Mouse (Mus musculus) sigmoid colon, adult 10 weeks (tissue): Measurements from ENCODE around the gene Tnfrsf13b. TPM values are rescaled to one million over a fixed set of nuclear protein-coding genes. Genes with fewer than 3 reads are reported as not detected.

Experiments used
- polyA plus RNA-seq: library from polyadenylated mRNA; stranded (reverse); fragments of 350-450 nt; fragmentation: Illumina TruSeq; extraction: RNeasy Lipid Tissue Mini Kit (QIAGEN cat#74804); gene quantifications from one replicate; pipeline ENCODE4 v1.2.3, GENCODE M21; 2014; ENCODE audit warnings: low read depth, low replicate concordance

Gene Tnfrsf13b
- 4.3 TPM for polyA plus RNA-seq

GRCm38 (mm10) chr11:61126606-61127355 is at the start of gene Tnfrsf13b:
Gene Tnfrsf13b, plus strand, starts transcription at chr11:61126755.

DNA sequence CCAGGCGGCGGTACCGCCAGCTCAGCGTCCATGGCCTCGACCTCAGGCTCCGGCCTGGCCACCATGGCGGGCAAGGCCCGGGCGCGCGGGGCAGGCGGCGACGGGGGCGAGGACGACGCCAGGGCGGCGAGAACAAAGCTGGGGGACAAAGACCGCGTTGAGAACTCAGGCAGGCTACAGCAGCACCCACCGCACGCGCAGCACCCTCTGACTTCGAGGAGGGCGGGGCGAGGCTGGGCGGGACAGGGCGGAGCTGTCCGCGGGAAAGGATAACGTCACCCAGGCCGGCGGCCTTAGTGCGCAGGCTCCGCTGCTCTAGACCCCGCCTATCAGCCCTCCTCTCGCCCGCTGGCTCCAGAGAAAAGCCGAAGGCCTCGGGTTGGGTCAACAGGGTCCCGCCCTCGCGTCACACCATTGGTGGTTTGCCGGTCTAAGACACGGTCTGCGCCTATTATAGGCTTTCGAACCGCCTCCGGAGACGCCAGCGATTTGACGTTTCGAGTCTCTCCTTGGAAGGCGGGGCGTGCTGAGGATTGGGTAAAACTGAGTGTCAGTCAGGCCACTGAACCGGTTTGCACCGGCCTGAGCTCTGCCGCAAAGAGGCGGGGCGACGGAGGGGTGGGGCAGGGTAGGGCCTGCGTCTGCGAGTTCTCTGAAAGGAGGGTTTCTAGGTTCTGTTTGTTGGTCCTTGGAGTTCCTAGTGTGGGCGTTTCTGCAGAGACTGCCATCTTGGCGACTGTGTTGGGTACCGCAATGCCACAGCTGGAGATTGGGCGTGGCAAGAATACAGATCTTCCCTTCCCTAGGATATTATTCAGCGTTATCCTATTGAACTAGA is 48.5 kb downstream of the Tnfrsf13b start, which contains the start of gene Usp22:
Gene Usp22, minus strand, starts transcription at position 235 of the 838 bp plus-strand sequence.

Other genes with a start within 250 kb of the Tnfrsf13b start
- 12.9 TPM for gene Tmem11, start 247.5 kb upstream of the Tnfrsf13b start, polyA plus RNA-seq
- gene Natd1, start 212.0 kb upstream of the Tnfrsf13b start, polyA plus RNA-seq: 1.3 TPM
- 12.7 TPM for gene Map2k3, start 194.7 kb upstream of the Tnfrsf13b start, polyA plus RNA-seq
- not detected for gene Kcnj12, start 104.2 kb upstream of the Tnfrsf13b start, polyA plus RNA-seq
- gene Usp22, start 48.3 kb downstream of the Tnfrsf13b start, polyA plus RNA-seq: 19.2 TPM
- 0.57 TPM for gene Aldh3a1, start 80.8 kb downstream of the Tnfrsf13b start, polyA plus RNA-seq
- 105 TPM for gene Aldh3a2, start 140.7 kb downstream of the Tnfrsf13b start, polyA plus RNA-seq
- not detected for gene Slc47a2, start 216.1 kb downstream of the Tnfrsf13b start, polyA plus RNA-seq